Mouse (Mus musculus): ENCODE measurements at regions not wholly inside any gene's neighbourhood (a gene's known extent, or its start where the extent isn't known, plus 50 kb on each side); places are given as distances from the start of the nearest gene placed in this dataset.

DNA sequence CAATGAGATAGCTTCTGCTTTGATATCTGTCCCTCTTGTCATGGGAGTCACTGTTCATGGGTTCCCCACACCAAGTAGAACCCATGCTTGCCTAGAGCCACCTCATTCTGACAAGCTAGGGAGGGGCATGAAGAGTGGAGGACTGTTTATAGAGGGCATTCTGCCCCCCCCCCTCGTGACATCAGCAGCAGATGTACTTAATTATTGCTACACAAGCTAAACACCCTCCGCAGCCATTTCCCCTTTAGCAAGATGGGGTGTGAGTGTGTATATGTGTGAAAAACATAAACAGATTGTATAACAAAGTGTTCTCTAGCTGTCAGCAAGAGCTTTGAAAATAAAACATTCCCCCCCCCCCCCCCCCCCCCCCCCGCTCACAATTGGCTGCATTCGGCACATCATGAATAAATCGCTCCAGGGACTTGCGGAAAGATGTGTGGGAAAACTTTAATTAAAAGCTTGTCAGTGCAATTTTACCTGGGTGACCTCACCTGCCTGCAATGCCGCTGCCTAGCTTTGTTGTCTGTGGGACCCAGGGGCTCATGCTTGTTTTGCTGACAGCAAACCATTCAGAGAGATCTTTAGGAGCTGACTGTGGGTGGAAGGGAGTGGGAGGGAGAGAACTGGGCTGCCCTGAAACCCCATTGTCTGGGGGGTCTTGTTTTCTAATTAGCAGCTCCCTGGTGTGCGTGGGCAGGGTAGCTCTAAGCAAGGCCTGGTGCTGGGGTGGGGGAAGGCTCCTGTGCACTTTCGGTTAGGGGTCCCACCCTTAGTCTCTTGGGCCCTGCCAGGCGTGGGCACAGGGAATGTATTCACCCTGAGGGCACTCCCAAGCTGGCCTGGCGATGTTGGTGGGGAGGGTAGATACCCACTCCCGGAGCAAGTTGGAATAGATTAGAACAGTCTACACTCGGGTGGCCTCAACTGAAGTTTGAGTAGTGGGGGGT lies 63.4 kb downstream of the Irx2 start:
- no peak for DNase-seq (ENCODE audit: low spot score)

DNA sequence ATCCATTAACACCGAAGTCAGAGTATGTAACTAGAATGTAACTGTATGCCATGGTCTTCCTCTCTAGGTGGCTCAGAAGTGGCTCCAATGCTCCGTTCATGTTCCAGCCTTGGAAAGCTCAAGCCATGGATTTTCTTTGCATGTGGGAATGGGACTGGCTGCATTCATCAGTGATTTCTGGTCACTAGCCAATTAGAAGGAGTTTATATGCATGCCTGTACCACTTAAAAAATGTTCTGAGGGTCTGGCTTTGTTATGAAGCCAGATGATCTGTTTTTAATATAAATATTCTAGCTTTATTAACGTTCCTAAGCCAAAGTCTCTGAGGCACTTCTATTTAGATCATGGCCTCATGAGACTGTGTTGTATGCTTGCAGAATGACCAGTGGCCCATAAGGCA lies 78.8 kb downstream of the Irx2 start:
- DNase-seq (ENCODE audit: low spot score) = no peak

GRCm38 (mm10) chr13:72708728-72709127 lies 80.1 kb downstream of the Irx2 start:
- no peak for DNase-seq (ENCODE audit: low spot score)

GRCm38 (mm10) chr13:72710051-72710450 lies 81.4 kb downstream of the Irx2 start:
- no peak for DNase-seq (ENCODE audit: low spot score)

DNA sequence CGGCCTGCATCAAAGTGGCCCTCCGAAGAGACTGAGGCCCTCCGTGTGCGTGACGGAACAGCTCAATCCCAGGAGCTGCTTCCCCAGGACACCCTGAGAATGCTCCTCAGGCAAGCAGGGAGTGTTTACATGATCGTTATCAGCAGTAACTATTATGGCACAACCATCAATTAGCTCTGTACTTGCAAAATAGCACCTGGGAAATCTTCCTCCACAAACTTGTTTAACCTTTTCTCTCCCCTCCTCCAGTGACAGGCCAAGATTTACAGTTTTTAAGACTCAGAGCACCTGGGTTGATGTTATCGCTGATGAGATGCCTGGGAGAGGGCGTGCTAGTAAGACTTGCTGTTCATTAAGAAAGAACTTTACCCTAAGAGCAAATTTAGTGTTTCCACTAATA lies 82.5 kb downstream of the Irx2 start:
- DNase-seq (ENCODE audit: low spot score) = no peak

DNA sequence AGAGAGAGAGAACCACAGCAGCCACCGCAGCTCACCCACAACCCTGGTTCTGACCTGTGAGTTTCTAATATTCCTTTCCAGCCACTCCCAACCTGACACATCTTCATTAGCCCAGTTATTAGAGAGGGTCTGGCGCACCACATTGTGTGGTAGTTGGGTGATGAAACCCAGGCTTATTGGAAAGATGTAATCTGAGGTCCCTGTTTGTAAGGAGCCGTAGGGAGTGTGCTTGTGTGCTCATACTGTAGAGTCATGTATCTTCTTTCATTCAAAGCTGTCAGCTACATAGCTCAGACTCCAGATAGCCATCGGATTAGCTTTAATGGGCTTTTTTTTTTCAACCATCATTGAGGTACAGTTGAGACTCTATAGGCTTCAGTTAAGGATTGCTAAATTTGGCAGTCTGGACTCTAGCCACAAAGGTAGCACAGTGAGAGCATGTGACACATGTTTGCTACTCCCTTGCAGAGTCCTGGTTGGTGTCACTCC lies 83.3 kb downstream of the Irx2 start:
- DNase-seq (ENCODE audit: low spot score) = no peak

DNA sequence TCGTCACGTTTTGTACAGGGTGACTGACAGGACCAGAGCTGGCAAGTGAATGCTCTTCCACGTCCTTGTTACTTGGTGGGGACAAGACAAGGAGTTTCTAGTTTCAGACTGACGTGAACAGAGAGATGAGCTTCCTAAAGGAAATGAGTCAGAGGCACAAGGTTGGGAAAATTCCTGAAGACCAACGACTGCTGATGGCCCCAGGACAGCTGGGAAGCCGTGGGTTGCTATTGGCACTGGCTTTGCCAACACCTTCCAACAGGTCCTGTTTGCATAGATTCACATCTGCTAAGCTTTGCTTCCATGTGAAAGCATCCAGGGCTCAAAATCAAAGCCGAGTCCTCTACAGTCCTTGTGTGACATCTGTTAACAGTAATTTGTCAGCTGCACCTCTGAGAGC lies 86.2 kb downstream of the Irx2 start:
- no peak for DNase-seq (ENCODE audit: low spot score)

DNA sequence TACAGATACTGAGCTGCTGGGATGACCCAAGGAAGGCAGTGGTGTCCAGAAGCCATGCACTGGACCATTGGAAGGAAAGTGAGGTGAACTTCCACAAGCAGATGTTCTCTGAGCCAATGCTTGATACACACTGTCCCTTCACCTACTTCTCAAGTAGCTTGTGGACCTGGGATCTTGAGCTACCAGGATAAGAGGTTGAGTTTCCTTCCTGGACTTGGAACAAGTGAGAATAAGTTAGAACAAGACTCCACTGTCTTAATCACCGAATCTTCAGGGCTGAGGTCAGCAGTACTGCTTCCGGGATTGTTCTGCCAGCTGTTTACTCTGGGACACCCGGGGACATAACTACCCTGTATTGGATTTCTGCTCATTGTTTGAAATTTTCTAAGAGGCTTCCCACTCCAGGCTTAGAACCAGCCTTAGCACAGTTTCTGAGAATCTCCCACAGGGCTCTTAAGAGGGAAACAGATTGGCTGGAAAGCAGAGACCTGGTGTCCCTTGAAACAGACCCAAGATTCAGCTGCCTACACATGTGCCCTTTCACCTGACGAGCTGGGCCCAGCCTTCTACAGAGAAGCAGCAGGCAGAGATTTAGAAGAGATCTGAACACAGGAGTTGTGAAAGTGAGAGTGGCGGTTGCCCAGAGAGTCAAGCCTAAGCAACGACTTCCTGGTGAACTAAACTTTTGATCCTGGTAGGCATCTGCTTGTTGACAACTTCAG lies 87.5 kb downstream of the Irx2 start:
- no peak for DNase-seq (ENCODE audit: low spot score)

DNA sequence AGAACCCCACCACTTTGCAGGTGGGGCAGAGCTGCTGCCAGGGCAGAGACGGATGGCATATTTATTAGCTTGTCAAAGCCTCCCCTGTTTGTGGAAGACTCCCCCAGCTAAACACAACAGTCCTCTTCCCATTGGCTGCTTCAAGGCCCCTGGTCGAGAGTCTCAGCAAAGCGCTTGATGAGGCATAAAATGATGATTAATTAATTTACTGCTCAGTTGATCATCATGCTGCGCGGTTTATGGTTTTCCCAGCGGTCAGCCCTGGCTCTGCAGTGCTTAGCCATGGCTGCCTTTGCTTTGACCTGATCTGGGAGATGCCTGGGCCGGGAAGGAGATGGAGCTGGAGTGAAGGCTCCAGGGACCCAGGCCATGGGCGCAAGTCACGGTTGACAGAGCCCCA lies 98.5 kb downstream of the Irx2 start:
- DNase-seq (ENCODE audit: low spot score) = no peak

DNA sequence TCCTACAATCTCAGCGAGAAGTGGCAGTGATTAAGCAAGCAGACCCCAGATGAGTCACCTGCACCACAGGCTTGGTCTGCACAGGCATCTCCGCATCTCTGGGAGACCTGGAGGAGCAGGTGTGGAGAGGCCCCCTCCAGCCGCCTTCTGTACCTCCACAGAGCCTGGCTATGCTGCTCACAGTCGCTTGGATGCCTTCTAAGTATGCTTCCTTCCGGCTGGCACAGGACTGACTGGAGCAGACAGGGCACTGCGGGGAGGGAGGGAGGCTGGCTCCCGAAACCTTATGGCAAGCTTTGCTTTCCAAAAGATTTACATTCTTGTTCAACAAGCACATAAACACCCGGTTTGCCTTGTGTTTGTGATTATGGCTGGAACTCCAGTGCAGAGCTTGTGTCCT lies 107.3 kb downstream of the Irx2 start:
- peak; percentile 9 for DNase-seq (ENCODE audit: low spot score)

- DNase-seq (ENCODE audit: low spot score) = no peak
These were observed 108.4 kb downstream of the Irx2 start for GRCm38 (mm10) chr13:72736992-72737391.

- no peak for DNase-seq (ENCODE audit: low spot score)
These were observed 118.6 kb downstream of the Irx2 start for GRCm38 (mm10) chr13:72747187-72747586.

DNA sequence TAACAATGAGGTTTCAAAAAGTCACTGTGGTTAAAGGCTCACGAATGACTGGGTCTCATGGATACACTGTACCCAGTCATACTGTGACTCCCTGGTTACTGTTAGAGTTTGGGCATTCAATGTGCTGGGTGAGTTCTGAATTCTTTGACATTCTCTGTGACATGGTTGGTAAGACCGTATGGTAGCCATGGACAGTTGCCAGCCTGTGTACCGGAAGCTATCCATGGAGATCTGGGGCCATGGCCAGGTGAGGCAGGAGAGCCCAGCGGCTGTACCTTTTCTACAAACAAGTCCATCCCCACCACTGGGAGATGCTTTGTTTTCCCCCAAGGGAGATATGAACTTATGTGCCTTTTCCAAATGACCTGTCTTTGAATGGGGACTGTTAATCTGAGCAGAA lies 126.4 kb downstream of the Irx2 start:
- DNase-seq (ENCODE audit: low spot score) = no peak

- DNase-seq (ENCODE audit: low spot score) = no peak
These were observed 133.9 kb downstream of the Irx2 start for GRCm38 (mm10) chr13:72762481-72762880.

DNA sequence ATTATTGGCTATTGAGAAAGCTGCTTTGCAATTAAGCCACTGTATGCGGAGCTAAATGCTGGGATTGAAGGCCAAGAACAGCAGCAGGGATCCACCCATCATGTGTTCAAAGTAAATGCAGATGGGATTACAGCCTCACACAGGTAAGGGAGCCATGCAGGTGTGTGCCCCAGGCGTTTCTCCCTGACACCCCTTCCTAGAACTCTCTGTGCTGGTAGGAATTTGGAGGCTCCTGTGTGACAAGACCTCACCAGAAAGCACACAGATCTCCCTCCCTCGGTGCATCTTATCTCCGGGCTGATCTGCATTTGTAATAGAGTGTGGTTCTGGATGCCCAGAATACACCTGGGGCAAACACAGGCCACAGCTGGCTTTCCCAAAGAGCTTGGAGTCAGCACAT lies 134.7 kb downstream of the Irx2 start:
- DNase-seq (ENCODE audit: low spot score) = no peak

- DNase-seq (ENCODE audit: low spot score) = no peak
These were observed 138.7 kb downstream of the Irx2 start for GRCm38 (mm10) chr13:72767306-72767705.

DNA sequence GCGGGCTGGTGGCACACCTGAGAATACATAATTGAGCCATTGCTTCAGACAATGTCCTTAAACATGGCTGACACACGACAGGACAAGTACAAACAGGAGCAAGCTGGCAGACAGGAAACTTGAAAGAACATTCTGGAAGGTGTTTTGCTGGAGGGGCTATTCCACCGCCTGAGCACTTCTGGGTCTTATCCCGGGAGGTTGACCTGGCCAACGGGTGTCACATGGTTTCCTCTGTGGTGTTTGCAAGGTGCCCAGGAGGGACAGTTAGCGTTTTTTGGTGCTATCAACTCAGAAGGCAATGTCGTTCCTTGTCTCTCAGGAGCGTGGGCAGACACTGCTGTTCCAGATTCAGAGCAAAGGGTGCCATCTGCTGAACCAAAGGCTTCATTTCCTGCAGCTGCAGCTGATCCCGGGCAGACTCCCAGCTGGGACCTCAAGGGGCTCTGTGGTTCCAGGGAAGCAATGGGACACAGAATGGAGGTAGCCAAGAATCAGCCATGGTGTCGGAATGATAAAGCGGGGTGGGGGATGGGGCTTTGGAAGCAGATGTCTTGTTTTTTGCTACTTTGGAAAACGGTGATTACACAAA lies 140.5 kb downstream of the Irx2 start:
- DNase-seq (ENCODE audit: low spot score) = no peak

- no peak for DNase-seq (ENCODE audit: low spot score)
These were observed 154.6 kb downstream of the Irx2 start for GRCm38 (mm10) chr13:72783026-72783726.

DNA sequence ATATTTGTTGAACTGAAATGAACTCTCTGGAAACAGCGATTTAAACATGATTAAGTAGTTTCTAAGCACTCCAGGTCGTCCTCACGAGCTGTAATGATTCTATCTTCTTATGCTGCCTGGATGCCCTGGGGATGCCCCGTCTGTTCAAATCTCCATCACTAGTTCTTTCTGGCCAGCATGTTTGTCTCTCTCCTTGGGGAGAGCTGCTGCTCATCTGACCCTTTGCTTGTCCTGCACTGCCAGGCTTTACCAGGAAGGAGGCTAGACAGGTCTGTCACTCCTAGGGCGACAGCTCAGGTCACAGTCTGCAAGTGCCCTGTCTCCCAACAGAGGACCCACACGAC lies 155.1 kb downstream of the Irx2 start:
- no peak for DNase-seq (ENCODE audit: low spot score)

- no peak for DNase-seq (ENCODE audit: low spot score)
These were observed 164.1 kb downstream of the Irx2 start for GRCm38 (mm10) chr13:72792695-72793094.

GRCm38 (mm10) chr13:72800021-72800420 lies 171.4 kb downstream of the Irx2 start:
- no peak for DNase-seq (ENCODE audit: low spot score)

- no peak for DNase-seq (ENCODE audit: low spot score)
These were observed 171.9 kb downstream of the Irx2 start for GRCm38 (mm10) chr13:72800546-72800945.

Data from urinary bladder, postnatal 14 days (tissue).